Mouse (Mus musculus) MEL (cell line): ENCODE measurements around the gene Misp.

Experiments used
- CHD2 ChIP-seq: IDR thresholded peaks from 2 replicates; pipeline ENCODE4 v1.6.1; 2011; ENCODE audit warnings: low read length, improper control_type of control experiment
- CTCF ChIP-seq, 3 experiments: IDR thresholded peaks in 2 of 3; conservative IDR thresholded peaks in 1 of 3; 2 replicates each; pipeline ENCODE4 v1.5.1; 2011 to 2012; ENCODE audit warnings: low read length in 3 of 3, low read depth in 2 of 3, mild to moderate bottlenecking in 2 of 3, improper control_type of control experiment in 1 of 3, inconsistent platforms in 1 of 3, mixed read lengths in 1 of 3, moderate library complexity in 1 of 3; ENCODE audit not compliant: control insufficient read depth in 1 of 3, insufficient read depth in 1 of 3, poor library complexity in 1 of 3, severe bottlenecking in 1 of 3
- E2F4 ChIP-seq: IDR thresholded peaks from 2 replicates; pipeline ENCODE4 v1.6.1; 2011; ENCODE audit warnings: low read depth, low read length, improper control_type of control experiment, borderline replicate concordance
- ELF1 ChIP-seq: IDR thresholded peaks from 2 replicates; pipeline ENCODE4 v1.6.1; 2014; ENCODE audit warnings: low read depth, mild to moderate bottlenecking, inconsistent platforms, low read length, improper control_type of control experiment, moderate library complexity
- EP300 ChIP-seq, 2 experiments: IDR thresholded peaks; 2 replicates each; pipeline ENCODE4 v1.6.1; 2011; ENCODE audit warnings: improper control_type of control experiment in 2 of 2, low read length in 2 of 2, low read depth in 1 of 2, mild to moderate bottlenecking in 1 of 2
- NELFE ChIP-seq: IDR thresholded peaks from 2 replicates; pipeline ENCODE4 v1.6.1; 2011; ENCODE audit warnings: low read depth, low read length, improper control_type of control experiment
- POLR2A ChIP-seq, 2 experiments: IDR thresholded peaks; 2 replicates each; pipeline ENCODE4 v1.6.1; 2011 to 2012; ENCODE audit warnings: low read length in 2 of 2, mild to moderate bottlenecking in 2 of 2, control low read depth in 1 of 2, improper control_type of control experiment in 1 of 2, low read depth in 1 of 2, moderate library complexity in 1 of 2; ENCODE audit not compliant: control insufficient read depth in 1 of 2, insufficient read depth in 1 of 2, poor library complexity in 1 of 2
- POLR2AphosphoS2 ChIP-seq: IDR thresholded peaks from 2 replicates; pipeline ENCODE4 v1.6.1; 2011; ENCODE audit warnings: low read length, improper control_type of control experiment
- RAD21 ChIP-seq: IDR thresholded peaks from 2 replicates; pipeline ENCODE4 v1.6.1; 2011; ENCODE audit warnings: mild to moderate bottlenecking, low read depth, low read length, improper control_type of control experiment
- USF1 ChIP-seq: IDR thresholded peaks from 2 replicates; pipeline ENCODE4 v1.6.1; 2014; ENCODE audit warnings: low read depth, mild to moderate bottlenecking, inconsistent platforms, low read length, improper control_type of control experiment, moderate library complexity
- ZKSCAN1 ChIP-seq: IDR thresholded peaks from 2 replicates; pipeline ENCODE4 v1.6.1; 2012; ENCODE audit warnings: low read depth, mild to moderate bottlenecking, inconsistent platforms, low read length, improper control_type of control experiment, moderate library complexity

DNA sequence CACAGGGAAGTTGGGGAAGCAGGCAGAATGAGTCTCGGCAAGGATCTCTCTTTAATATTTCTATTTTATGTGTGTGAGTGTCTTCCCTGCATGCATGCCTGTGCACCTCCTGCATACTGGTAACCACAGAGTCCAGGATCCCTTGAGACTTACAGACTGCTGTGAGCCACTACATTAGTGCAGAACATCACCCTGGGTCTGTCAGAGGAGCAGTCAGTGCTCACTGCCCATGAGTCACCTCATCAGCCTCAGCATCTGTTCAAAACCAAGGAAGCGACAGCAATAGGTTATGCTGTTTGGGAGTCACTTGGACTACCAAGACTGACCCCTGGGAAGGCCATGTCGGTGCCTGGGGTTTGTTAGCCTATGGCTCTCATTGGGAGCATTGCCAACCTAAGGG, 21.5 kb downstream of the Misp start:
- no peak for TF ChIP-seq CHD2
- TF ChIP-seq USF1: no peak
- TF ChIP-seq E2F4: no peak
- no peak for TF ChIP-seq POLR2A (IDR thresholded peaks at IDR 0.05; ENCODE audit: control insufficient read depth in 1 of 2, insufficient read depth in 1 of 2, low read depth in 1 of 2, low read length in 2 of 2, poor library complexity in 1 of 2)
- no peak for TF ChIP-seq EP300 (IDR thresholded peaks at IDR 0.05; ENCODE audit: low read depth in 1 of 2, low read length in 2 of 2)
- no peak for TF ChIP-seq CTCF (IDR thresholded peaks at IDR 0.05 in 2 of 3, conservative IDR thresholded peaks at IDR 0.05 in 1 of 3; ENCODE audit: control insufficient read depth in 1 of 3, insufficient read depth in 1 of 3, low read depth in 2 of 3, low read length in 3 of 3, poor library complexity in 1 of 3, severe bottlenecking in 1 of 3)
- TF ChIP-seq POLR2AphosphoS2: no peak
- no peak for TF ChIP-seq RAD21
- no peak for TF ChIP-seq NELFE
- TF ChIP-seq ELF1: no peak
- no peak for TF ChIP-seq ZKSCAN1
